Mouse (Mus musculus) thymus, postnatal 0 days (tissue): ENCODE measurements around the gene Tbcel. TPM values are rescaled to one million over a fixed set of nuclear protein-coding genes. Genes with fewer than 3 reads are reported as not detected.

Experiments
- DNase-seq: peaks from one replicate; pipeline ENCODE4 v3.0.0-alpha.2; 2015; ENCODE audit warnings: low spot score
- microRNA-seq: library from miRNA; unstranded; fragments of <30 nt; microRNA quantifications from one replicate; pipeline ENCODE4, GENCODE M21; 2016; ENCODE audit warnings: borderline number of aligned reads
- polyA plus RNA-seq: library from polyadenylated mRNA; unstranded; fragments of >200 nt; fragmentation: Nextera tagmentation; extraction: Ambion mirVana; gene quantifications from 2 replicates; pipeline ENCODE4 v1.2.1, GENCODE M21; 2015

Gene Tbcel
- polyA plus RNA-seq, 1 experiment from 2014 or later, result 13.0 TPM

DNA sequence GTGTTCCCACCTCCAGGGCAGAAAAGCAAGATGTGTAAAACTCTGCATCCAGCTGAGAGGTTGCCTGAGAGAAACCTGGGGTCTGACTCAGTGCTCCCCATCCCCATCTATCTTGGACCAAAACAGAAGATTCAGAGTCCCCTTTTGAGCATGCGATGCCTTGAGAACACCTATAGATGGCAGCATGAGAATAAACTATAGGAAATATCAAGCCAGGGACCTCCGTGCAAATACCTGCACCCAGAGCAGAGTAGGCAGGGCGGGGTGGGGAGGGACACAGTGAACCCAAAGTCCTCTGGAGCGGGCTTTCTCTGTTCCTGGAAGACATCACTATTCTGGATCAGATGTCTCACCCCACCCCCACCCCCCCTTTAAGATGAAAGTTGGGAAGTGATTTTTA is 119.1 kb downstream of the Tbcel start:
- peak; percentile 48 for DNase-seq

DNA sequence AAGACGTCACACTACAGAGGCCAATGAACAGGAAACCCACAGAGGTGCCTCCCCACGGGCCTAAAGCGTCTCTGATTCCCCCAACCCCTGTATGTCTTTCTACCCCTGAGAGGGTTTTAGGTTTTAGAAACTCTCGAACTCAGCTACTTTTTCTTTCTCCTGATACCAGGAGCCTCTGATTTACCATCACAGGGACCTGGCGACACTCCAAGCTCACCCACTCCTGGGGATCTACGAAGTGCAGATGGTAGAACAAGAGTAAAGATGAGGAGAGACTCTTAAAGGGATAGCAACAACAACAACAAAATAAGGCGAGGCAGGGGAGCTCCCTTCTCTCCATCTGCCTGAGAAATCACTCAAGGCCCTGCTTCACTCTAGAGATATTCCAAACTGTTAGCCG is 120.6 kb downstream of the Tbcel start:
- DNase-seq, result no peak

GRCm38 (mm10) chr9:42385656-42386055 is 122.0 kb downstream of the Tbcel start:
- DNase-seq, result no peak

GRCm38 (mm10) chr9:42382628-42383347 is 124.8 kb downstream of the Tbcel start:
- no peak for DNase-seq

- DNase-seq, result no peak
Measured at GRCm38 (mm10) chr9:42382063-42382462, 125.5 kb downstream of the Tbcel start.

GRCm38 (mm10) chr9:42378071-42378470 is 129.5 kb downstream of the Tbcel start:
- DNase-seq, result no peak

GRCm38 (mm10) chr9:42377656-42378055 is 130.0 kb downstream of the Tbcel start:
- no peak for DNase-seq

- no peak for DNase-seq
Measured at GRCm38 (mm10) chr9:42371670-42372368, 135.8 kb downstream of the Tbcel start.

Small RNA genes lying within 50 kb of the gene (microRNA-seq; reads per million reads assigned to microRNA genes)
- gene Gm44311, result not detected

Other genes with a start within 250 kb of the Tbcel start
- gene Sc5d, start 243.6 kb downstream of the Tbcel start, polyA plus RNA-seq, result 54.7 and 58.3 TPM in 2 replicates
- gene Tecta, start 107.9 kb downstream of the Tbcel start, polyA plus RNA-seq, result 0.09 and 0.12 TPM in 2 replicates